Mouse (Mus musculus) spleen, adult 2 months (tissue): ENCODE data around the gene Fam13a.

Source experiments
- CTCF ChIP-seq: fragments of 200-500 bp; IDR thresholded peaks from 2 replicates; pipeline ENCODE4 v1.5.1; 2011; ENCODE audit warnings: mild to moderate bottlenecking, inconsistent platforms; ENCODE audit not compliant: insufficient read depth, insufficient read length, insufficient replicate concordance; ENCODE audit errors: extremely low read depth
- POLR2A ChIP-seq: fragments of 200-500 bp; IDR thresholded peaks from 2 replicates; pipeline ENCODE4 v1.6.1; 2011; ENCODE audit warnings: low read depth, low read length, inconsistent platforms

DNA sequence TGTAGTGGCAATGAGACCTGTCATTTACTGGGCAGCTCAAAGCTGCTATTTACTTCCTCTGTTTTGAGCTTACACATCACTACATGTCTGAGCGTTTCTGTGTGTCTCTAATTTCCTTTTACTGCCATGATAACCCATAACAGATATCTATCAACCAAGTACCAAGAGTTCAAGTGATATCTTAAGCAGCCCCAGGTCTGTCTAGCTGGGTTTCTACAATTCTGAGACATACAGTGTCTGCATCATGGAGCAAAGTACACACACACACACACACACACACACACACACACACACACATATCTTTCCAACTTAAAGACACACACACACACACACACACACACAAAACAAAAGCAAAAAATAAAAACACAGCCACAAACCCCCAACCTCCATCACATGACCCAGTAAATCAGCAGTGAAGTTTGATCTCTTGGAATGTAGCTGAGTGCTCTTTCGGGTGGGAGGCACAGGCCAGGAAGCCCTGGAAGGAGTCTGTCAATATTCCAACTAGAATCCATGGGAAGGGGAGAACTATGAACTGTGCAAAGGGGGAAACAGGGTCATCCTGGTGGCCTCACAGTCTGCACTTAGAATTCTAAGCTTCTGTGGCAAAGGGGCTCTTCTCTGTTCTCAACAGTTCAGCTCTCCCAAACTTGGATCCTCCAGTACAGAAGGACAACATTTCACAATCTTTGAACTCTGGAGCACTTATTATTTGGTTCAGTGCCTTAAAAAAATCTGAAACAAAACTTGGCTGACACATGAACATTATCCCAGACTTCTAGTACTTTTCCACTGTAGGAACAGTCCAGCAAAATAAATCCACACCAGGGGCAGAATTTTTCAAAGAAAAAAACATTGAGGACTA is 73.0 kb downstream of the Fam13a start:
- TF ChIP-seq CTCF (no peak), POLR2A (no peak)
